Mouse (Mus musculus) ovary, postnatal 10 days (tissue): ENCODE data around the gene Hdgfl1.

Experiments used
- DNase-seq: peaks from one replicate; pipeline ENCODE4 v3.0.0; 2022; ENCODE audit warnings: low spot score

The Hdgfl1 gene

GRCm38 (mm10) chr13:26769955-26770354 is at the start of gene Hdgfl1:
Gene Hdgfl1, minus strand, starts transcription at chr13:26770165.
- no peak for DNase-seq

GRCm38 (mm10) chr13:26795460-26795859 is 25.5 kb upstream of the Hdgfl1 start:
- no peak for DNase-seq

GRCm38 (mm10) chr13:26769424-26769823 is 541 bp downstream of the Hdgfl1 start:
- no peak for DNase-seq

GRCm38 (mm10) chr13:26761966-26762803 is 7.8 kb downstream of the Hdgfl1 start:
- no peak for DNase-seq

GRCm38 (mm10) chr13:26752863-26753262 is 17.1 kb downstream of the Hdgfl1 start:
- no peak for DNase-seq

- no peak for DNase-seq
These were observed 17.6 kb downstream of the Hdgfl1 start for GRCm38 (mm10) chr13:26752414-26752813.

GRCm38 (mm10) chr13:26745760-26746457 is 24.1 kb downstream of the Hdgfl1 start:
- no peak for DNase-seq

GRCm38 (mm10) chr13:26745059-26745759 is 24.8 kb downstream of the Hdgfl1 start:
- DNase-seq, result no peak

- DNase-seq, result no peak
These were observed 25.9 kb downstream of the Hdgfl1 start for GRCm38 (mm10) chr13:26744068-26744467.

- DNase-seq, result no peak
These were observed 35.0 kb downstream of the Hdgfl1 start for GRCm38 (mm10) chr13:26734981-26735380.

- DNase-seq, result no peak
These were observed 45.7 kb downstream of the Hdgfl1 start for GRCm38 (mm10) chr13:26724250-26724649.

- no peak for DNase-seq
These were observed 48.6 kb downstream of the Hdgfl1 start for GRCm38 (mm10) chr13:26721333-26721732.

- DNase-seq, result no peak
These were observed 49.0 kb downstream of the Hdgfl1 start for GRCm38 (mm10) chr13:26720917-26721316.

GRCm38 (mm10) chr13:26719146-26719715 is 50.7 kb downstream of the Hdgfl1 start:
- no peak for DNase-seq
